Mouse (Mus musculus) layer of hippocampus, adult 9-11 months (tissue): ENCODE results near the gene Tex19.1.
"Not testable (repeated sequence)": the region's sequence is repeated elsewhere in the genome, so short reads cannot be mapped to it uniquely, and the experiment has no call there.

Experiments used
- DNase-seq: peaks from one replicate; pipeline ENCODE4 v3.0.0; 2022

Gene Tex19.1

GRCm38 (mm10) chr11:121145865-121146264 is at the start of gene Tex19.1:
TSS of gene Tex19.1 (plus strand) at chr11:121146143.
- DNase-seq = no peak

DNA sequence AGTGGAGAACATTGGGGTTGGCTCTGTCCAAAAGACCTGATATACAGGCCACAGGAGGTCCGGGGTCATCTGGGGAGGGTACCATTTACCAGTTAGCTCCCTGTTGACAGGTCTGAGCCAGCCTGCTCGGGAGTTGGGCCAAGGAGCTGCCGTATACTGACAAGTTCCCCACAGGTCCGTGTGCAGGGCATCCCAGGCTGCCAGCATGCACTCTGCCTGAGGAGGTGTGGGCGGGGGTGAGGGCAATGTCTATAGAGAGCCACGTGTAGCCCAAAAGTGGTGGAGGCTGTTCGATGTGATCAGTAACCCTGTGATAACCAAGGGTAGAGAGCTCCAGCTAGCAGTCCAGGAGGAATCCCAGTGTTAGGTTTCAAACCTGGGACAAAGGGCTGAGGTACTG is 46.2 kb upstream of the Tex19.1 start:
- no peak for DNase-seq

- DNase-seq = no peak
Measured at GRCm38 (mm10) chr11:121100692-121101091, 45.3 kb upstream of the Tex19.1 start.

DNA sequence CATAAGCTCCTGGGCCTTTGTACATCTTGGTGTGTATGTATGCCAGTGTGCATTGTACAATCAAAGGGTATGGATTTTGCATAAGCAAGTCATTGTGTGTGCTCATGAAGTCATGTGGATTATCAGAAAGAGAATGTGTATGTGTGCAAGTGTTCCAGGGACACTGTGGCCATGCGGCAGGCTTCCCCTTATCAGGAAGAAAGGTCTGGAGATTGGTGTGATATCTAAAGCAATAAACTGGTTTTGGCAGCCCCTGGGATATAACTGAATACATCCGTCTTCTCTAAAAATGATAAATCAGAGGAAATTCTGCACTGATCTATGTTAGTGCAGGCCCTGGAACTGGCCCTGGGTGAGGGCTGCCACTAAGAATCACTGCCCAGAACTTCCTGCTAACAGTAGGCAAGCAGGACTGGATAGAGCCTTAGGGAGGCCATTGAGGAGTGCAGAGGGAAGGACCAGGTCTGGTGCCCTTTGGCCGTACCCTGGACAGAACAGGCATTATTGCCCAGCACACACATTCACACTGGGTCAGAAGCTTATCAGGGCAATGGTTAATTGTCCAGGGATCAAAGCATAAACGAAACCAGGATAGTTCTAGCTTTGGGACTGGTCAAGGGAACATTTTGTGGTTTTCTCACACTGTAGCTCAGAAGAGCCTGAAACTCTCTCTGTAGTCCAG is 44.7 kb upstream of the Tex19.1 start:
- no peak for DNase-seq

DNA sequence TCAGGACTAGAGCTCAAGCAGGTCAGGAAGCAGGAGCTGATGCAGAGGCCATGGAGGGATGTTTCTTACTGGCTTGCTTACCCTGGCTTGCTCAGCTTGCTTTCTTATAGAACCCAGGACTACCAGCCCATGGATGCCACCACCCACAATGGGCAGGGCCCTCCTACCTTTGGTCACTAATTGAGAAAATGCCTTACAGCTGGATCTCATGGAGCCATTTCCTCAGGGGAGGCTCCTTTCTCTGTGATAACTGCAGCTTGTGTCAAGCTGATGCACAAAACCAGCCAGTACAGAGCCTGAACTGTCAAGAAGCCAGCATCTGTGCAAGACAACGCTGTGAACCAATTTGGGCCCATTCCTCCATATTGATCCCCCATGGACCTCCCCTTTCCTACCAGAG is 38.7 kb upstream of the Tex19.1 start:
- DNase-seq = not testable (repeated sequence)

GRCm38 (mm10) chr11:121108061-121108460 is 37.9 kb upstream of the Tex19.1 start:
- DNase-seq = no peak

GRCm38 (mm10) chr11:121109986-121110385 is 36.0 kb upstream of the Tex19.1 start:
- peak; percentile 18 for DNase-seq

DNA sequence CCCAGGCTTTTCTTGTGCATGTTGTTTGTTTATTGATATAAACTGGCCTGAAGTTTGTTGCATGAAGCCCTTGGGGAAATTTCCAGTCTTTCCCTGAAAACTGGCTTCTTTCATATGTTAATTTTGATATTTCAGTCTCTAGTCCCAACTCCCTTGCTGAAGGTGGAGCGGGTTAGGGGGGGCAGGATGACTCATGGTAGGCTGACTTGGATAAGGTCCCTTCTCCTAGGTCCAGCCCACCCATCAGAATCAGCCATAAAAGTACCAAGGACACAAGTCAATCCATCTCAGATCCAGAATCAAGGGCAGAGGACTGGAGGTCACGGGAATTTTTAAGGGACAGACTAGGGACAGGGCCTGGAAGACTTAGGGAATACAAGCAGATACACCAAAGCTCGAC is 34.9 kb upstream of the Tex19.1 start:
- no peak for DNase-seq

- DNase-seq = no peak
Measured at GRCm38 (mm10) chr11:121111601-121112000, 34.3 kb upstream of the Tex19.1 start.

- no peak for DNase-seq
Measured at GRCm38 (mm10) chr11:121112091-121112775, 33.7 kb upstream of the Tex19.1 start.

DNA sequence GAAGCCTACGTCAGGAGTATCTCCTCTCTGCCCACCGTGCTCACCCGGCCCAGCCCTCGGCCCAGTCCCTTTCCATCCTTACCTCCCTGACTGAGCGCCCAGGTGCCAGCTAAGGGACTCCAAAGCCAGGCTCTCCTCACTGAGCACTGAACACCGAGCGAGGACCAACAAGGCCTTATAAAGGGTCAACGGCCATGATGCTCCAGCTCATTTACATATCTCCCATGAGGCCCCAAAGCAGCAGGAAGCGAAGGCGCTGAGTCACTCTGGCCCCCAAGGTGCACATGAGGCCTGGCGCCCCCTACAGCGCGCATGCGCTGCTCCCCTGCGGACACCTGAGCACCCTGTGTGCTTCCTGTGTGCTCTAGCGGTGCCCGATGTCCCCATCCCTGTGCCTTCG is 27.8 kb upstream of the Tex19.1 start:
- no peak for DNase-seq

DNA sequence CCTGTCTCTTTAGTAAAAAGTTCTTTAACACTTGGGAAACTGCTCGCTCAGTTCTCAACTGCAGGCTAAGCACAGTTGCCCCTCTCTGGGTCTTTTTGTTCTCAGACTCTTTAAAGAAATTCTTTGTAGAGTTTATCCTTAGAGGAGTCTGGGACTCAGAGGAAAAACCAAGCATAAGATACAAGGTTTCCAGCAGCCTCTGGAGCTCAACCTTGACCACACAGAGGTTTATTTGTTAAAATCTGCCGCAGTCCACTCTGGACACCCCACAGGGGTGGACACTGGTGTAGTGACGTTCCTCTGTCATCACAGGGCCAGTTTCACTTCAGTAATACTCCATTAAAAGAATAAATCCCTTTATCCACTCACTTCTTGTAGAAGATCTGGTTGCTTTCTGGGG is 27.4 kb upstream of the Tex19.1 start, which contains the start of gene Tex19.2:
Tex19.2 (minus strand) TSS at position 101 of the 400 bp plus-strand sequence.
- no peak for DNase-seq

DNA sequence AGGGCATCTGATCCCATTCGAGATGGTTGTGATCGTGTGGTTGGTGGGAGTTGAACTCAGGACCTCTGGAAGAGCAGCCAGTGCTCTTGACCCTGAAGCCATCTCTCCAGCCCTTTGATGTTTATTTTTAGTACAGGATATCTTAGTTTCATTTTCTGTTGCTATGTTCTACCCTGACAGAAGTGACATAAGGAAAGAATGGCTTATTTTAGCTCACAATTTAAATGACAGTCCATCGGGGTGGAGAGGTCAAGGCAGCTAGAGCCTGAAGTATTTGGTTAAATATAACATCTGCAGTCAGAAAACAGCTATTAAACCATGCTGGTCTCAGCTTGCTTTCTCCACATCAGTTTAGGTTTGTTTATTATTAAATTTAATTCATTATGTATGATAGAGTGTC is 24.8 kb upstream of the Tex19.1 start:
- no peak for DNase-seq

DNA sequence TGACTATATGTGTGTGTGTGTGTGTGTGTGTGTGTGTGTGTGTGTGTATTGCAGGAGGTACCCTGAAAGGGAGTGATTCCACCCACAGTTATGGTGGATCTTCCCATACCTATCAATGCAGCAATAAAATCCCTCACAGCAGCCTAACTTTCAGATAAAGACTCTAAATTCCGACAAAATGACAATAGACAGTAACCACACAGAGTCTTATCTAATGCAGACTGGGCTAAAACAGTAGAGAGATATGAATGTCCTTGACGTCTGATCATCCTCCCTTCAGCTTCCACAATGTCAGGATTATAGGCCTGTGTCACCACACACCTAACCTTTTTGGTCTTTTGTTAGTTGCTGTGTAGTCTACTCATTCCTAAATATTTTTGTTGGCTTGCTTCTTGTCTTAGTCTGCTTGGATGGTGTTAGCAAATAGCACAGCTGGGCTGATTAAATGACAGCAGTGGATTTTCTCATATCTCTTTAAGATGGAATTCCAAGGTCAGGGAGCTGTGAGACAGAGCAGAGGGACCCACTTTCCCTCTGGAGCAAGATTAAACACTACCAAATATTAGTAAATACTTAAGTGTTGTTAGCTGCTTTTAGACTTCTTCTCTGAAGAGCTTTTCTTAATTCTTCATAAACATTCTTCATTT is 23.8 kb upstream of the Tex19.1 start:
- DNase-seq = no peak

GRCm38 (mm10) chr11:121123438-121123837 is 22.5 kb upstream of the Tex19.1 start:
- DNase-seq = peak; percentile 20

- no peak for DNase-seq
Measured at GRCm38 (mm10) chr11:121125522-121126172, 20.3 kb upstream of the Tex19.1 start.

GRCm38 (mm10) chr11:121126395-121126794 is 19.5 kb upstream of the Tex19.1 start:
- no peak for DNase-seq

GRCm38 (mm10) chr11:121127441-121127840 is 18.5 kb upstream of the Tex19.1 start:
- DNase-seq = no peak

DNA sequence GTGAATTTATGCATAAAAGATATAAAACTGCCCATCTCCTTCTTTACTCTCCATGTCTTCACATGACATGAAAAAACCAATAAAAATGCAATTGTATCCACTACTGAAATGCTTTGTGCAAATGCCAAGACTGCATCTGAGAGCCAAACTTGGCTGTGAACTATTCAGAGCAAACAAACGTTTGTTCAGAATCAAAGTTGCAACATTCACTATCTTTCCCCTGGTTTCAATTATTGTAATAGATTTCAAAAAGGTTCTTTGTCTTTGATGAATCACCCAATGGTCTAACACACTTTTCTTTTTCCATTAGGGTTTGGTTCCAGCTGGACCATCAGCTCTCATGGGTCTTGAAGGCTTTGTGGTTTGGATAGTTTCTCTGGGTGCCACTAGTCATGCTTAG is 16.3 kb upstream of the Tex19.1 start:
- no peak for DNase-seq

GRCm38 (mm10) chr11:121134600-121134999 is 11.3 kb upstream of the Tex19.1 start:
- no peak for DNase-seq

DNA sequence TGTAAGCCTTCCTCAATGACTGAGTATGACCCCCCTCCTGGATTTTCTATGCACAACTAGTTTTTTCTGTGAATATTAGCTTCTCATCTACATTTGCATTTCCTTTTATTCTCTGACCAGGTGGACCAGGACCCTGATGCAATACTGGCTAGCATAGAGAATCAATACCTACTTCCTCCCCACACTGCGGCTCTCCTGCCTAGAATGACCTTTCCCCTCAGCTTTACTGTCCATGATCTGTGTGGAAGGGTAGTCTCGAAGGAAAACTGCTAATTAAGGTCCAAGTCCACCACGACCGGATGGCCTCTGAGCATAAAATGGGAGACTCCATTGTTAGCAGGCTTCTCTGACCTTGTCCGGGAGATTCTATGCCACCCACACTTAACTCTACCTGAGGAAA is 8.3 kb upstream of the Tex19.1 start:
- no peak for DNase-seq

DNA sequence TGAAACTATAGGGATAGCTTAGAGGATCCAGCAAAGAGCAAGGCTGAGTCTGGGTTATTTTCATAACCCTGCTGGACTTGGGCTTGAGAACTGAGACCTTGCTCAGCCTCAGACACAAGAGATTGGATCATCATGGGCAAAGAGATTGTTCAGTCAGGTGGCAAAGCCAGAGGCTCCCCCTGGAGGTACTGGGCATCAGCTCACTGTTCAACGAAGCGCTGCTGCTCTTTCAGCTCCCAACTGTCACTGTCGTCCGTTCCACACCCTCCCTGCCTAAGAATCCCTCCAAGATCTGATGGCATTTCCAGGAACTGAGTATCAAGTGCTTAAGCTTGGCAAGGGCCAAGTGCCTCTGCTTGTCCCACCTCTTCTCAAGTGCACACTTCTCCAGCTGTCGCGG is 7.2 kb upstream of the Tex19.1 start:
- no peak for DNase-seq

- DNase-seq = no peak
Measured at GRCm38 (mm10) chr11:121143325-121144015, 2.5 kb upstream of the Tex19.1 start.
